Mouse (Mus musculus) adrenal gland, postnatal 14 days (tissue): ENCODE data around the gene Myo1g. TPM values are rescaled to one million over a fixed set of nuclear protein-coding genes. Genes with fewer than 3 reads are reported as not detected.

Experiments used
- microRNA-seq, 2 experiments: library from miRNA; unstranded; fragments of <30 nt; microRNA quantifications; one replicate each; pipeline ENCODE4 v1.2.0; 2021
- total RNA-seq: library from RNA; stranded (reverse); gene quantifications from 2 replicates; pipeline ENCODE4 v1.2.3, GENCODE M21; 2021

Myo1g gene
- total RNA-seq, 1 experiment from 2014 or later, result 4.0 TPM

Small RNAs within 50 kb of the gene (microRNA-seq; reads per million reads assigned to microRNA genes)
- gene Gm22123, result 0.76 to 1.3 reads per million in 2 experiments

Other genes with a start within 250 kb of the Myo1g start
- gene Tmed4, start 246.1 kb downstream of the Myo1g start, total RNA-seq, result 87.9 and 88.6 TPM in 2 replicates
- 914 and 944 TPM in 2 replicates for gene Ogdh, start 229.3 kb downstream of the Myo1g start, total RNA-seq
- gene Zmiz2, start 131.9 kb downstream of the Myo1g start, total RNA-seq, result 44.7 and 51.3 TPM in 2 replicates
- gene Ppia, start 105.5 kb downstream of the Myo1g start, total RNA-seq, result 1,829 and 1,894 TPM in 2 replicates
- 84.2 and 99.3 TPM in 2 replicates for gene H2afv, start 76.5 kb downstream of the Myo1g start, total RNA-seq
- 73.6 and 75.8 TPM in 2 replicates for gene Purb, start 45.0 kb downstream of the Myo1g start, total RNA-seq
- gene Ccm2, start 25.9 kb upstream of the Myo1g start, total RNA-seq, result 37.6 and 47.5 TPM in 2 replicates
- gene Nacad, start 85.1 kb upstream of the Myo1g start, total RNA-seq, result 2.9 and 4.4 TPM in 2 replicates
- gene Tbrg4, start 105.1 kb upstream of the Myo1g start, total RNA-seq, result 85.1 and 90.4 TPM in 2 replicates
- not detected in 2 replicates for gene Wap, start 117.7 kb upstream of the Myo1g start, total RNA-seq
- gene Ramp3, start 137.6 kb upstream of the Myo1g start, total RNA-seq, result 11.0 and 11.5 TPM in 2 replicates